Mouse (Mus musculus) heart, embryonic 14.5 days (tissue): ENCODE results near the gene Fam222a. TPM values are rescaled to one million over a fixed set of nuclear protein-coding genes. Genes with fewer than 3 reads are reported as not detected.

ENCODE experiments used
- ATAC-seq: fragments of 200-750 bp; cut with Nextera tagmentation; 2 replicates; pipeline ENCODE4 v1.8.0; 2017; ENCODE audit warnings: low read depth, moderate TSS enrichment; ENCODE audit not compliant: insufficient number of reproducible peaks, insufficient read depth, low FRiP score
- H3K27ac ChIP-seq, 2 experiments: fragments of 200-500 bp in 1 of 2; fragments of 300-500 bp in 1 of 2; sonication (generic) in 1 of 2; replicated peaks in 1 of 2; 2 replicates each; pipeline ENCODE4 v1.5.1; 2012 to 2014; ENCODE audit warnings: low read depth in 2 of 2, low read length in 2 of 2, control low read depth in 1 of 2, mild to moderate bottlenecking in 1 of 2, mixed read lengths in 1 of 2; ENCODE audit not compliant: control insufficient read depth in 1 of 2, insufficient read depth in 1 of 2
- H3K27me3 ChIP-seq: fragments of 300-500 bp; sonication (generic); 2 replicates; pipeline ENCODE4 v1.6.1; 2014; ENCODE audit warnings: mild to moderate bottlenecking, low read length, control low read depth; ENCODE audit not compliant: control insufficient read depth, insufficient read depth
- H3K36me3 ChIP-seq: fragments of 300-500 bp; sonication (generic); 2 replicates; pipeline ENCODE4 v1.6.1; 2014; ENCODE audit warnings: mild to moderate bottlenecking, control low read depth, low read length, mixed read lengths; ENCODE audit not compliant: control insufficient read depth, insufficient read depth
- H3K4me1 ChIP-seq, 2 experiments: fragments of 200-500 bp in 1 of 2; fragments of 300-500 bp in 1 of 2; sonication (generic) in 1 of 2; 2 replicates each; pipeline ENCODE4 v1.6.1; 2012 to 2014; ENCODE audit warnings: low read length in 2 of 2, control low read depth in 1 of 2, mixed read lengths in 1 of 2; ENCODE audit not compliant: control insufficient read depth in 2 of 2, insufficient read depth in 2 of 2
- H3K4me2 ChIP-seq: fragments of 300-500 bp; sonication (generic); 2 replicates; pipeline ENCODE4 v1.6.1; 2014; ENCODE audit warnings: mild to moderate bottlenecking, low read length
- H3K4me3 ChIP-seq, 2 experiments: fragments of 200-500 bp in 1 of 2; fragments of 300-500 bp in 1 of 2; sonication (generic) in 1 of 2; 2 replicates each; pipeline ENCODE4 v1.5.1; 2012 to 2014; ENCODE audit warnings: low read length in 2 of 2, mild to moderate bottlenecking in 2 of 2, control low read depth in 1 of 2, low read depth in 1 of 2, moderate library complexity in 1 of 2; ENCODE audit not compliant: control insufficient read depth in 1 of 2, insufficient read depth in 1 of 2
- H3K9ac ChIP-seq: fragments of 300-500 bp; sonication (generic); 2 replicates; pipeline ENCODE4 v1.6.1; 2014; ENCODE audit warnings: mild to moderate bottlenecking, low read length
- H3K9me3 ChIP-seq: fragments of 300-500 bp; sonication (generic); 2 replicates; pipeline ENCODE4 v1.6.1; 2016; ENCODE audit warnings: low read length, control low read depth; ENCODE audit not compliant: control insufficient read depth
- WGBS: fragments of 180-500 bp; shearing (Covaris S2); extraction: QIAGEN DNeasy Blood & Tissue Kit; methylation state at CpG from one replicate; pipeline ENCODE4 v1.1.7; 2014; 5-methylcytosine and 5-hydroxymethylcytosine counted together
- polyA plus RNA-seq: library from polyadenylated mRNA; unstranded; fragments of >200 nt; fragmentation: Nextera tagmentation; extraction: Ambion mirVana; gene quantifications from 2 replicates; pipeline ENCODE4 v1.2.1, GENCODE M21; 2014

The Fam222a gene
- polyA plus RNA-seq, 1 experiment from 2014 or later: 0.96 TPM

GRCm38 (mm10) chr5:114631336-114631735 is 63.5 kb downstream of the Fam222a start:
- H3K9ac ChIP-seq: no peak overlapping the region
- H3K27me3 ChIP-seq: peaks cover 5% of the 10 kb centered on the region; the same call in 1 of the 2 replicates
- H3K27ac ChIP-seq: no peak overlapping the region
- no peaks in the 10 kb centered on the region for H3K36me3 ChIP-seq
- ATAC-seq: no peak
- 38% methylated on average over 2 of the region's 2 CpGs for WGBS
- no peak overlapping the region for H3K4me3 ChIP-seq
- no peaks in the 10 kb centered on the region for H3K9me3 ChIP-seq
- H3K4me2 ChIP-seq: no peak overlapping the region
- H3K4me1 ChIP-seq: no peaks in the 10 kb centered on the region

- Histone ChIP-seq H3K9me3 (no peaks in the 10 kb centered on the region), H3K4me2 (no peak overlapping the region), H3K4me3 (no peak overlapping the region), H3K4me1 (no peaks in the 10 kb centered on the region; a peak in 1 of 4 replicates), H3K27ac (no peak overlapping the region), H3K27me3 (peaks cover 17% of the 10 kb centered on the region), H3K9ac (no peak overlapping the region), H3K36me3 (no peaks in the 10 kb centered on the region)
- 71% methylated on average over 25 of the region's 25 CpGs for WGBS
- ATAC-seq: no peak
Observed at GRCm38 (mm10) chr5:114636091-114636490, 68.3 kb downstream of the Fam222a start.

DNA sequence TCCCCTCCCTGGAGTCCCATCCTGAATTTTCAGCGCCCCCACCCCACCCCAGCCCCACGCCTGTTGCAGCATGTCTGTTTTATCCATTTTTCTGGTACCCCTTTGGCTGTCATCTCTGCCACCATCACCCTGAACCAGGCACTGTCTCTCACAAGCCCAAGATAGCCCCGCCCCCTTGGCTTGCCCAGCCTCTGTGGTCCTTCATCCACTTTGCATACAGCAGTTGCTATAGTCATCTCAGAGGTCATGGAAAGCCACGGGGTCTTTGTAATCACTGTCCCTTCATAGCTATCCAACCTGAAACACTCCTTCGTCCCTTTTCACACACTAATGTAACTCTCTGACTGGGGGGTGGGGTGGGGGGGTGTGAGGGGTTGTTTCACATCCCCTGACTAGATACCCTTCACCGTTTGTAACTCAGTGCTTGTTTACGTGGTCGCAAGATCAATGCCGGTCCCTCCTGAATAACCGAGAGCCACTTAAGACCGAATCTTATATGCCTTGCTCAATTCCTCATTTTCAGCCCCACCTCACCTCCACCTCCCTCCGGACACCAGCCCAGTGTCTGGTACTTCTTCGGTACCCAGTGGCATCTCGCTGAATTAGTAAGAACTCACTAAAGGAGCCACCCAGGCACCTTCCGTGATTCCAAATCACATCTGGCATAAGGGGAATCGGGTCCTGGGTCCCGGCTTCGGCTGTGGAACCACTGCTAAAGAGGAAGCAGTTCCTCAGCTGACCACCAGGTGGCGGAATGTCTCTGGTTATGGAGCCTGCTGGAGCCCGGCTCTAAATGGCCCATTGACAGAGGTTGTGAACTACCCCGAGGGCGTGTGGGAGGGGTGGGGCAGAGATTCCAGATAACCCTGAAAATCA is 71.2 kb downstream of the Fam222a start:
- Histone ChIP-seq H3K9ac (no peak overlapping the region), H3K4me2 (peak overlapping the region; percentile 44), H3K4me3 (no peak overlapping the region), H3K36me3 (no peaks in the 10 kb centered on the region), H3K27ac (no peak overlapping the region), H3K9me3 (no peaks in the 10 kb centered on the region), H3K4me1 (no peaks in the 10 kb centered on the region; a peak in 1 of 4 replicates), H3K27me3 (peaks cover 17% of the 10 kb centered on the region)
- 14% methylated on average over 22 of the region's 22 CpGs for WGBS
- ATAC-seq: peak; percentile 26; the same call in 1 of the 2 replicates

DNA sequence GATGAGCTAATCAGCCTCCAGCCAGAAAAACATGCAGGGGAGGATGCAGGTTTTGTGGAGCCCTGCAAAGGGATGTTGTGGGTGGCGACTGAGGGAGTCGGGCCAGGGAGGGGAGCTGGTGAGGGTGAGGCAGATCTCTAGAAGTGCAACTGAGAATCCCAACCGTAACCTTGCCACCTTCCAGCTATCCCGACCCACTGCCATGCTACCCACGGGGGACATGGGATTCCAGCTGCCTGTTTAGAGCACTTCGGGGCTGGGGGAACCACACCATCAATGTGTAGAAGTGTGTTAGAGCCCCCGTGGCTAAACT is 71.8 kb downstream of the Fam222a start:
- Histone ChIP-seq H3K27ac (no peak overlapping the region), H3K36me3 (no peaks in the 10 kb centered on the region), H3K4me2 (peak overlapping the region; percentile 44; the same call in 1 of the 2 replicates), H3K9ac (no peak overlapping the region), H3K9me3 (no peaks in the 10 kb centered on the region), H3K4me1 (no peaks in the 10 kb centered on the region; a peak in 1 of 4 replicates), H3K27me3 (peaks cover 19% of the 10 kb centered on the region), H3K4me3 (no peak overlapping the region)
- ATAC-seq: 0 out of 2 replicates have a peak, but pooled peaks have one; percentile 3
- 17% methylated on average over 7 of the region's 7 CpGs for WGBS

- H3K4me1 ChIP-seq: no peaks in the 10 kb centered on the region; a peak in 1 of 4 replicates
- no peak overlapping the region for H3K27ac ChIP-seq
- no peak overlapping the region for H3K9ac ChIP-seq
- ATAC-seq: no peak
- H3K4me3 ChIP-seq: no peak overlapping the region
- H3K4me2 ChIP-seq: no peak overlapping the region
- H3K27me3 ChIP-seq: peaks cover 29% of the 10 kb centered on the region
- 73% methylated on average over 10 of the region's 10 CpGs for WGBS
- no peaks in the 10 kb centered on the region for H3K36me3 ChIP-seq
- no peaks in the 10 kb centered on the region for H3K9me3 ChIP-seq
Observed at GRCm38 (mm10) chr5:114640809-114641208, 73.0 kb downstream of the Fam222a start.

GRCm38 (mm10) chr5:114644918-114645317 is 77.1 kb downstream of the Fam222a start:
- H3K27ac ChIP-seq: no peak overlapping the region
- H3K9ac ChIP-seq: no peak overlapping the region
- peaks cover 39% of the 10 kb centered on the region for H3K27me3 ChIP-seq
- no peaks in the 10 kb centered on the region for H3K9me3 ChIP-seq
- H3K4me1 ChIP-seq: peaks cover 7 to 10% of the 10 kb centered on the region in 2 experiments; a peak in 3 of 4 replicates
- ATAC-seq: no peak
- no peaks in the 10 kb centered on the region for H3K36me3 ChIP-seq
- no peak overlapping the region for H3K4me2 ChIP-seq
- 38% methylated on average over 6 of the region's 6 CpGs for WGBS
- H3K4me3 ChIP-seq: no peak overlapping the region

DNA sequence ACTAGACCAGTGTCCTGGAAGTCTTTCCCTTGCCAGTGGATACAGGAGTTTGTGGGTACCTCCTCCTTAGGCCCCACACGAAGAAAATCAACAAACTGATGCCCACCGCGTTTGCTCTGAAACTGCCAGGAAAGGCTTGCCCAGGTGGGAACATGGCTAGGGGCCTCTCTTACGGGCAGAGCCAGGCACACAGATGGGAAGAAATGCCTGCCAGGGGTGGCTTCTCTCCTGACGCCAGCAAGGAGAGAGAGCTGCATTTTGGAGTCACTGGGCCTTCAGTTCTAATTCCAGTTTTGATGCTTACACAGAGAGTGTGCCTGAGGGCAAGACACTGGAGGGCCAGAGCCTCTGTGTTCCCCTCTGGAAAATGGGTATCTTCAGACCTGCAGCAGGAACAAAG is 78.1 kb downstream of the Fam222a start:
- Histone ChIP-seq H3K4me2 (no peak overlapping the region), H3K4me1 (peaks cover 7 to 10% of the 10 kb centered on the region in 2 experiments; a peak in 3 of 4 replicates), H3K4me3 (no peak overlapping the region), H3K36me3 (no peaks in the 10 kb centered on the region), H3K9ac (no peak overlapping the region), H3K9me3 (no peaks in the 10 kb centered on the region), H3K27me3 (peaks cover 49% of the 10 kb centered on the region), H3K27ac (no peak overlapping the region)
- 83% methylated on average over 5 of the region's 5 CpGs for WGBS
- ATAC-seq: no peak
